Mouse (Mus musculus) c-Kit-positive CD71-positive TER-119-positive erythroid progenitor cells, embryonic 14.5 days (primary cell): ENCODE results near the gene Ube2l3.

Experiments used
- DNase-seq: peaks from one replicate; pipeline ENCODE4 v3.0.0-alpha.2; 2013; ENCODE audit warnings: low spot score

Ube2l3 gene

DNA sequence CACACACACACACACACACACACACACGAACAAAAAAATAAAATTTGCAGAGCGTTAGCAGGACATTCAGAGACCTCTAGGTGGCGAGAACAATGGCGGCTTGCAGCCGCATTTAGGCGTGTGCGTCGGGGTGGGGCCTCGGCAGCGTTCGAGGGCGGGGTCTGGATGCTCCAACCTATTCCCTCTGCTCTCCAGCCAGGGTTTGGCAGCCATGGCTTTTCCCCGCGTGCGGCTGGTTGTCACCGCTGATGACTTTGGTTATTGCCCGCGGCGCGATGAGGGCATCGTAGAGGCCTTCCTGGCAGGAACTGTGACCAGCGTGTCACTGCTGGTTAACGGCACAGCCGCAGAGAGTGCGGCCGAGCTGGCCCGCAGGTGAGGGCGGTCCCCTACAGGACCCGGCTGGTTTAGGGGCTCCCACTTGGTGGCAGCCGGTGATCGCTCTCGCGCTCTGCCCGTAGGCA lies 55.6 kb downstream of the Ube2l3 start, which contains the start of gene Ccdc116:
TSS of gene Ccdc116 (minus strand) at position 458 of the 464 bp plus-strand sequence.
- DNase-seq, result peak; percentile 80

DNA sequence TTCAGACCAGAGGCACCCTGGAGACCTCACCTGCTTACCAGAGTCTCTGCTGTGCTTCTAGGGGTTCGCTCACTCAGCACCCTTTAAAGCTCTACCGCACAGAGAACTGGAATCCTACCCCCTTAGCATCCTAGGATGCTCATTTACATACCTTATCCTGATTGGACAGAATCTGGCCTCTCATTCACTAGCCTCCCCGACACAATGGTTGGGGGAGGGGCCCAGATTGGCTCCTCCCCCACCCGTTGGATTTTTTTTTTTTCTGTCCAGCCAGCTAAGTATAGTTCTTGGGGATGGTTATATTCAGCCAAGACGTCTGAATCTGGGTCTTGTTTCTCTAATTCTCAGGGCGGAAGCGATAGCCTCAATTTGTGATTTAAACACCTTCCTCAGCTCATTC lies 58.1 kb downstream of the Ube2l3 start, which contains the start of gene Ydjc:
TSS of gene Ydjc (plus strand) at position 283 of the 400 bp plus-strand sequence.
- peak; percentile 34 for DNase-seq

DNA sequence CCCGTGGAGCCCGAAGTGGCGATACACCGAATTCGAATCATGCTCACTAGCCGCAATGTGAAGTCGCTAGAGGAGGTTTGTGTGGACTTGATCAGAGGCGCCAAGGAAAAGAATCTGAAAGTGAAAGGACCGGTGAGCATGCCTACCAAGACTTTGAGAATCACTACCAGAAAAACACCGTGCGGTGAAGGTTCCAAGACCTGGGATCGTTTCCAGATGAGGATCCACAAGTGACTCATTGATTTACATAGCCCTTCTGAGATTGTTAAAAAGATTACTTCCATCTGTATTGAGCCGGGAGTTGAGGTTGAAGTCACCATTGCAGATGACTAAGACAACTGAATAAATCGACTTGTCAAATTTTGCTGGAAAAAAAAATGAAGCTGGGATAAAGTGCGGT lies 65.1 kb downstream of the Ube2l3 start:
- DNase-seq, result no peak

DNA sequence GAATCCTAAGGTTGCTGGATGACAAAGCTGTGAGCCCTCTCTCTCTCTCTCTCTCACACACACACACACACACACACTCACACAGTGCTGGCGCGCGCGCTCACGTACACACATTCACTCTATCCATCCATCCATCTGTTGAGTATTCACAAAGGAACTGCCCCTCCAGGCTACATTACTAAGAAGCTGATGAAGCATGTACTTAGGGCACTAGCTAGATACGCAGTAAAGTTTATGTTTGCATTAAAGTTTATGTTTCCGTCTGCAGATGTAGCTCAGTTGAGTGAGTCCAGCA lies 69.6 kb downstream of the Ube2l3 start:
- no peak for DNase-seq

DNA sequence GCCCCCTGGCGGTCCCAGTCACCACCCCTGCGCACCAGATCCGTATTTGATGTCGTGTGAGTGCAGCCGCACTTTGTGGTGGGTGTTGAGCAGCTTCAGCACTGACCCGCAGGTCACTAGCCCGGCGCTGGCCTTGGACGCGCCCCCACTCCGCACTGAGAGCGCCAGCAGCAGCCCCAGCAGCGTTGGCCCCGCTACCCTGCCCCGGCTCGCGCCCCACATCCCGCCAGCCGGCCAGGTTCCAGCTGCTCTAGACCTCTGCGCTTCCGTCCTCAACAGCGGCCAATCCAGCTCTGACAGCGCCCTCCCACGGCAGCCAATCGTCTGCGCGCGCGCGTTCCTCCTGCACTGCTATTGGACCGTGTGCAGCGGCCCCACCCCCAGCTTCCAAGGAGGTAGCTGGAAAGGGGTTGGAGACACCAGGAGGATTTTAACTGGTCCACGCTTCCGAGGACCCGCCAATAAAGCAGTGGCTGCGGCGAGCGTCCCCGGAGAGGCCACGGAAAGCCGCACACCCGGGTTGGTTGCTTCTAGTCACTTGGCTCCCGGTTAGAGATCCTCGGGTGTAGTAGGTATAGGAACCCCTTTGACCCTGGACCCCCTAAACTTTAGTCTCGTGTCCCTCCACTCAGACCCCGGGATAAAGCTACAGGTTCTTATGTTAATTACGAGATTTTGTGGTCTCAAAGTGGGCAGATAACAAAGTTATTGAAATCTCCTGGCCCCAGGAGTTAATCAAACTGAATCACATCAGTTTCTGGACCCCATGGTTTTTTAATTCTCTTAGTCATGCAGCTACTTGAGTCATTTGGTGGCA lies 70.2 kb downstream of the Ube2l3 start, which contains the start of gene Sdf2l1:
TSS of gene Sdf2l1 (minus strand) at position 295 of the 817 bp plus-strand sequence.
- peak; percentile 98 for DNase-seq

DNA sequence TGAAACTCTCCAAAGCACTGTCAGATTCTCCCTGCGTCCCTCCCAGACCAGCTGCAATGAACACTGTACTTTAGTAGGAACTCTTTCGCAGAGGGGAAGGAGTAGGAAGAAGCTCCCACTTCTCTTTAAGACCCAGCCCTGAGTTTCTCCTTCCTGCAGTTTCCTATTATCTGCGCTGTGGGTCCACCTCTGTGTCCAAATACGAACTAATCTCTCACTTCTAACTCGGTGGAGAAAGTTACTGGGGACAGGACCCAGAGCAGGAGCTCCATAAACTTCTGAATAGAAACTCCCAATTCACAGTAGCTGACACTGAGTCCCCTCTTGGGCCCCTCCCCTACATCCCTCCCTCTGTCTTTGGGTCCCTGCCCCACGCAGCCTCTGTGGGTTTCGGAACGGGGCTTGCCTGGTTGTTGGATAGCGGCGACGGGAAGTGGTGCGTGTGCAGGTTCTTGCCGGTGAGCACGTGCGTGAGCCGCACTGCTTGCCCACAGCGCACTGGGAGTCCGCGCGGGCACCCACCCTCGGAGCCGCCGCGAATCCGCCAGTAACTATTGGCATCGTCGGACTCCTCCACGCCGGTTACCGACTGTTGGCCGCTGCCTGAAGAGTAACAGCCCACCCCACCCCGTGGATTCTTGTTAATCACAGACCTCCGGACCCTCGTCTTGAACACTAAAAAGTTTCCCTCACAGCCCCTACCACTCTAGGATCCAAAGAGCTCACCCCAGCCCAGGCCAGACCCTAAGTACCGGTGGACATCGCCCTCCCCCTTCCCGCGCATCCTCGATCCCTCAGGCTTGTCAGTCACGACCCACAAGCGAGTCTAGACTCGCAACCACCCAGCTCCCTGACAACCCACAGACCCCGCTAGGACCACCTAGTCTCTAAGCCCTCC lies 71.0 kb downstream of the Ube2l3 start:
- peak; percentile 22 for DNase-seq

DNA sequence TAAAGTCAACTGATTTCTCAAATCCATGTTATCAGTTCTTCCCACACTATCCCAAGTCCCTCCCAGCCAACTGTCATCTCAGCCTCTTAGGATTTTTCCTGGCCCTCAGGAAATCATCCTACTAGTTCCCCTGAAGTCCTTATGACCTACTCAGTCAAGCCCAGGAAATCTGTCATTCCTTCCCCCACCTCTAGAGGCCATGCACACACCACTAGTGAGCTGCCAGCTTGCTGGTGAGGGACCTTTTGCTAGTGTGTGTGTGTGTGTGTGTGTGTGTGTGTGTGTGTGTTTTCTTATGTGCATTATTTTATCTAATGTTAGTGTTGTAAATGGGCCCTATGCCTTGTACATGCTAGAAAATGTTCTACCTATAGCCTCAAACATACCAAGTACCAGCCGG lies 75.2 kb downstream of the Ube2l3 start:
- DNase-seq, result peak; percentile 45

DNA sequence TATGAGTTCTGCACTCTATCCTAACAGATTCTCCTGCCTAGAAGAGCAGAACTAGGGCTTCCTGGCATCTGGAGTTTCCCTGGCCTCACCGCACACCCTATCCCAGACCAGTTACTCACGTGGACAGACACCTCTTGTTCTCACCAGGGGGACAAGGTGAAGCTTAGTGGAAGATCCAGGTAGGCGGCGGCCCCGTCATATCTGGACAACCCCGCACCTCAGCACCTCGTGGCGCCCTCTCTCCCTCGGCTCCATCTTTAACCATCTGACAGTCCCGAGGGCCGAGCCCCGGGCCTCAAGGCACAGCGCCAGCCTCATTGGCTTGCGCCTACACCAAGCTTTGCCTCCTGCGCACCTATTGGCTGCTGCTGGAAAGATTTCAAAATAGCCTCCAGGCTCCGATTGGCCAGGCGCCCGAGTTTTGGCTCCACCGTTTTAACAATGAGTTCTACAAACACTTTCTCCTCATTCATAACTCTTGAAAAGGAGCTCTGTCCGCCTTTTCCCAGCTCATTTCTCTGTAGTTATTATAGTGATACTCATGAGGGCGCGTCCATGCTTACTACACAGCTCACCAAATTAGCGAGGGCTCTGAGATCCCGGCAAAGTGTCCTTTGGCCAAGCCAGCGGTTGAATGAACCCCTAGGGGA lies 77.5 kb downstream of the Ube2l3 start, which contains the start of gene 2610318N02Rik:
TSS of gene 2610318N02Rik (minus strand) at position 297 of the 650 bp plus-strand sequence.
- DNase-seq, result peak; percentile 87

DNA sequence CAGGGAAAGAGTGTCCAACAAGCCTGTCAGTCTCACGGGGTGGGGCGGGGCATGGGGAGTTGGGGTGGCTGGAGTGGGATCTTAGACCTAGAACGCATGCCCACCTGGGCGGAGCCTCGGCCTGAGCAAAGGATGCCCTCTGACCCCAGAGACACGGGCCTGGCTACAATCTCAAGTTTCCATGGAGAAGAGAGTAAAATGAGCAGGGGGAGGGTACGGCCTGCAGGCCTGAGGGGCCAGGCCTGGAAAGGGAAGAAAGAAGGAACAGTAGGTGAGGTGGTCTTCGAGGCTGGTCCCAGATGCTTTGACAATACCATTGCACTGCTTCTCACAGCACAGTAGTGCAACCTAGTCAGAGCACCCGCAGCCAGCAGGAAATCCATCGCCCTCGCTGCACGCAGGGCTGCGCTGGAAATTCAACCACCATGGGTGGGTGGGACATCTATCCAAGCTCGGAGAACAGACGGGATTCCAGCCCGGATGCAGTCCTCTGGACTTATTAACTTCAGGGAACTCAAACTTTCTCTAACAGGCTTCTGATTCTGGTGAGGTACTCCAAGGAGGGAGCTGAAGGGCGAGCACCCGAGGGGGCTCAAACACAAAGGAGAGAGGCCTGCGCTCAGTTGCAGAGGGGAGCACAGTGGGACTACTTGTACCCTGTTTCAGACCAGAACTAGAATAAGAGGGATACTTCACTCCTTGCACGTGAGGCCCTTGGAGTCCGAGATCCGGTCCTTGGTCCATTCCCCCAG lies 78.2 kb downstream of the Ube2l3 start:
- no peak for DNase-seq

DNA sequence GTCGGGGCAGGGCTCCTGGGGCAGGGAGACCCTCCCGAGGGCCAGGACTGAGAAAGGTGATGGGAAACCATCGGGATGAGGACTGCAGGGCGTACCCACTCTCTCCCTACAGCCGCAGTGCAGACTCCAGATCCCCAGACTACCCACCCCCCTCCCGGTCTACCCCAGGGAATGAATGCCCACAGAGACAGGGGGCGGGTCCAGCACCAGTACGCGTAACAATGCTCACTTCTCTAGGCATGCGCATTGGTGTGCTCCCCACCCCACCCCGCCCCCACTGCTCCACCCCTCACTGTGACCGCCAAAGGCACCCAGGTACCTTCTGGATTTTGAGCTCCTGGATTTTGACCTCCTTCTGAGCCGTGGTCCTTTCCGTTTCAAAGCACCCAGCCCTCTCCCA lies 80.9 kb downstream of the Ube2l3 start:
- no peak for DNase-seq

DNA sequence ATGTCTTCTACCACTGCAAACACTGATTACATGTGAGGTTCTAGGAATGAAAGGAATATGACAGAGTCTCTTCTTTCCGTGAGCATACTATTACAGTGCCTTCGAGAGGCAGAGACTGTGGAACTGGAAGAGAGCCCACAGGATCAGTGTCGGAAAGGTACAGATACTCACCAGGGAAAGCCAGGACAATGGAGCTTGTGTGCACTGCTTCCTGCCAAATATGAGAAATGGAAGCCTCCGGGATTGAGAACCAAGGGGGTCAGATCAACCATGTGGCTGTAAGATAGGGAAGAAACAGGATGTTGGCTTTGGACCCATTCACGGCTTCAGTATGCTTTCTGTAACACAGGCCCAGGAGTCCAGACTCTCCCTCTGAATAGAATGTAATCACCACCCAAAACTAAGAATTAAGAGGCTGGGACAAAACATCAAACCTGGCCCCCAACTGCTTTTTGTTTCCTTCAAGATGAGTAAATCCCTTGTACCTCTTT lies 85.1 kb downstream of the Ube2l3 start:
- DNase-seq, result no peak

DNA sequence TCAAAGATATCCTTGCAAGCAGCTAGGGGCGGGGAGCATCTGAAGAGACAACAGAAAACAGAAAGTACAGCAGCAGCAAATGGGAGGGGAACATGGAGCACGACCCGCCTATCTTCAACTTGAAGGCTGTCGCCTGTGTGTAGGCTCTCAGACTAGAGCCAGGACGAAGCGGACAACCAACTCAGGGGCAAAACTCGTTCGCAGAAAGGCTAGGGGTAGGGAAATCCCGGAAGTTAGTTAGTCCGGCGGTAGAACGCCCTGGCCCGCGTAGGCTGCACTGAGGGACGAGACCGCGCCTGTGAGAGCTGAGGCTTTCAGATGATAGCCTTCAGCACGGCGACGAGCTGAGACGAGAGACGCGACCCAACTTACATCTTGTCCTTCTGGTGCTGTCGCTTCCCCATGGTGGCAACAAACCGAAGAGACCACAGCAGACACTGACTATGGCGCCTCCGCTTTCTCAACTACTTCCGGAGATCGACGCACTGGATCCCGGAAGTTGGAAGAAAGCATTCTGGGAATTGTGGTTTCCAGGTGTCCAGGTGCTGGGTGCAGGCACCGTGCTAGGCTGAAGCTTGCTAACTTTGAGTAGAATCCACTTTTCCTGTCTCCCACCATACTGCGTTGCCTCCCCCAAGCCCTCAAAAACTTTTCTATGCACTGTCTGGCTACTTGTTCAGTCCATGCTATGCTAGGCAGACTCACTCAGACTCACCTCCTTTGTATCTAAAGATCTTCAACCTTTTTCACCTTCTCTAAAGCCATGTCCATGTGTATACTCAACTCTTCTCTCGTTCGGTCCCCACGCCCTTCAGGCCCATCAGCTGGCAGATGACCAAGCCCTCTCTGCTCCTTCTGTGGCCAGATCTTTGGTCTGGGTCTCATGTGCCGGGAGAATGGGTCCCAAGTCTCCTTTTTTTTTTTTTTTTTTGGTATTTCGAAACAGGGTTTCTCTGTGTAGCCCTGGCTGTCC lies 91.4 kb downstream of the Ube2l3 start, which contains the start of gene Ppil2:
TSS of gene Ppil2 (minus strand) at position 487 of the 973 bp plus-strand sequence.
- peak; percentile 75 for DNase-seq

DNA sequence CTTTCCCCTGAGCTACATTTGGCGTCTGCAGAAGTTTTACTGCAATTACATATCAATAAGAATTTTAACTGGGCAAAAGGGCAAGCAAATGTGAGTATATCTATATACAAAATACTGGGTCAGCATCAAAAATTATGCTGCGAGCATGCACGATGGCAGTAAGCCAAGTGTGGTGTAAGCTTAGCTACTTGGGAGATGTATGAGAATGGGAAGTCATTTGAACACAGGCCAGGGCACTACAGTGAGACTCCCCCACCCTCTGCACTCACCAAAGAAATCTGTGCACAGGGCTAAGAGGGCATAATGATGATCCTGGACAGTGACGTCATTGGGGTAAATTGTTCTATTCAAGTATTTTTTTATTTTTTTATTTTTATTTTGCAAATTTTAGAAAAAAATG lies 97.8 kb downstream of the Ube2l3 start:
- DNase-seq, result no peak

DNA sequence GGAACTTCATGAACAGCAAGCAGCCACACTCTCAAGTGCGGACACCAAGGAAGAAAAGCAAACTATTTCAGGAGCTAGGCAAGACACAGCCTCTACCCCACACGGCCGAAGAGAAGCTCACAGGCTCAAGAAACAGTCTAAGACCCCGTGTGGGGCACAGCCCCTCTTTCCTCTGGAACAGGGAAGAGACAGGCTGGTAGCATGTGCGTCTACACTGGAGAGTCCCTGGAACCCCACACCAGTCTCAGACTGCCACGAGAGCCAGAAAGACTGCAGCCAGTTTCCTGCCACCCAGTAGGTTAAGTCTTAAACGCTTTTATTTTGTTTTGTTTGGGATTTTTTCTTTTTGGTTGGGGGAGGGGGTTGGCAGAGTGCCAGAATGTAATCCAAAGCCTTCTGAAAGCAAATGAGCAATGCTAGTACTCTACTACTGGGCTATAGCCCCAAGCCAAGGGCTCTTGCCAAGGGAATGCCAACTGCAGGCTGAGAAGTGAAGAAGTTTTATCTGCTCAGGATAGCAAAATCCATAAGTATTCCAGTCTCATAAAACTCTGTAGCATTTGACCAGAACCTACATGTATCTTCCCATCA lies 99.7 kb downstream of the Ube2l3 start:
- no peak for DNase-seq
